Mouse (Mus musculus) heart, embryonic 14.5 days (tissue): ENCODE results near the gene Atxn2. TPM values are rescaled to one million over a fixed set of nuclear protein-coding genes. Genes with fewer than 3 reads are reported as not detected.

Experiments
- ATAC-seq: fragments of 200-750 bp; cut with Nextera tagmentation; 2 replicates; pipeline ENCODE4 v1.8.0; 2017; ENCODE audit warnings: low read depth, moderate TSS enrichment; ENCODE audit not compliant: insufficient number of reproducible peaks, insufficient read depth, low FRiP score
- H3K27ac ChIP-seq, 2 experiments: fragments of 200-500 bp in 1 of 2; fragments of 300-500 bp in 1 of 2; sonication (generic) in 1 of 2; replicated peaks in 1 of 2; 2 replicates each; pipeline ENCODE4 v1.5.1; 2012 to 2014; ENCODE audit warnings: low read depth in 2 of 2, low read length in 2 of 2, control low read depth in 1 of 2, mild to moderate bottlenecking in 1 of 2, mixed read lengths in 1 of 2; ENCODE audit not compliant: control insufficient read depth in 1 of 2, insufficient read depth in 1 of 2
- H3K27me3 ChIP-seq: fragments of 300-500 bp; sonication (generic); 2 replicates; pipeline ENCODE4 v1.6.1; 2014; ENCODE audit warnings: mild to moderate bottlenecking, low read length, control low read depth; ENCODE audit not compliant: control insufficient read depth, insufficient read depth
- H3K36me3 ChIP-seq: fragments of 300-500 bp; sonication (generic); 2 replicates; pipeline ENCODE4 v1.6.1; 2014; ENCODE audit warnings: mild to moderate bottlenecking, control low read depth, low read length, mixed read lengths; ENCODE audit not compliant: control insufficient read depth, insufficient read depth
- H3K4me1 ChIP-seq, 2 experiments: fragments of 200-500 bp in 1 of 2; fragments of 300-500 bp in 1 of 2; sonication (generic) in 1 of 2; 2 replicates each; pipeline ENCODE4 v1.6.1; 2012 to 2014; ENCODE audit warnings: low read length in 2 of 2, control low read depth in 1 of 2, mixed read lengths in 1 of 2; ENCODE audit not compliant: control insufficient read depth in 2 of 2, insufficient read depth in 2 of 2
- H3K4me2 ChIP-seq: fragments of 300-500 bp; sonication (generic); 2 replicates; pipeline ENCODE4 v1.6.1; 2014; ENCODE audit warnings: mild to moderate bottlenecking, low read length
- H3K4me3 ChIP-seq, 2 experiments: fragments of 200-500 bp in 1 of 2; fragments of 300-500 bp in 1 of 2; sonication (generic) in 1 of 2; 2 replicates each; pipeline ENCODE4 v1.5.1; 2012 to 2014; ENCODE audit warnings: low read length in 2 of 2, mild to moderate bottlenecking in 2 of 2, control low read depth in 1 of 2, low read depth in 1 of 2, moderate library complexity in 1 of 2; ENCODE audit not compliant: control insufficient read depth in 1 of 2, insufficient read depth in 1 of 2
- H3K9ac ChIP-seq: fragments of 300-500 bp; sonication (generic); 2 replicates; pipeline ENCODE4 v1.6.1; 2014; ENCODE audit warnings: mild to moderate bottlenecking, low read length
- H3K9me3 ChIP-seq: fragments of 300-500 bp; sonication (generic); 2 replicates; pipeline ENCODE4 v1.6.1; 2016; ENCODE audit warnings: low read length, control low read depth; ENCODE audit not compliant: control insufficient read depth
- WGBS: fragments of 180-500 bp; shearing (Covaris S2); extraction: QIAGEN DNeasy Blood & Tissue Kit; methylation state at CpG from one replicate; pipeline ENCODE4 v1.1.7; 2014; 5-methylcytosine and 5-hydroxymethylcytosine counted together
- polyA plus RNA-seq: library from polyadenylated mRNA; unstranded; fragments of >200 nt; fragmentation: Nextera tagmentation; extraction: Ambion mirVana; gene quantifications from 2 replicates; pipeline ENCODE4 v1.2.1, GENCODE M21; 2014

Atxn2 gene
- polyA plus RNA-seq, 1 experiment from 2014 or later: 84.8 TPM

- Histone ChIP-seq H3K4me1 (peaks cover 15 to 30% of the 10 kb centered on the region in 2 experiments), H3K27ac (peak overlapping the region; percentile 56 to 63), H3K27me3 (no peaks in the 10 kb centered on the region), H3K9me3 (no peaks in the 10 kb centered on the region), H3K9ac (peak overlapping the region; percentile 21; the same call in 1 of the 2 replicates), H3K4me3 (no peak overlapping the region), H3K36me3 (peaks cover 75% of the 10 kb centered on the region), H3K4me2 (0 out of 2 replicates have a peak overlapping the region, but pooled peaks have one; percentile 2)
- WGBS: 18% methylated on average over 5 of the region's 5 CpGs
- ATAC-seq: no peak
Measured at GRCm38 (mm10) chr5:121809667-121810224, 98.6 kb downstream of the Atxn2 start.

- Histone ChIP-seq H3K27ac (peak overlapping the region; percentile 56 to 63; a peak in 3 of 4 replicates), H3K9ac (peak overlapping the region; percentile 21; the same call in 1 of the 2 replicates), H3K4me2 (0 out of 2 replicates have a peak overlapping the region, but pooled peaks have one; percentile 2), H3K36me3 (peaks cover 76% of the 10 kb centered on the region), H3K4me1 (peaks cover 15 to 30% of the 10 kb centered on the region in 2 experiments), H3K4me3 (no peak overlapping the region), H3K9me3 (no peaks in the 10 kb centered on the region), H3K27me3 (no peaks in the 10 kb centered on the region)
- 69% methylated on average over 17 of the region's 17 CpGs for WGBS
- ATAC-seq: no peak
Measured at GRCm38 (mm10) chr5:121810331-121811151, 99.4 kb downstream of the Atxn2 start.

- Histone ChIP-seq H3K9ac (no peak overlapping the region), H3K4me2 (no peak overlapping the region), H3K36me3 (peaks cover 77% of the 10 kb centered on the region), H3K27ac (peak overlapping the region in 1 of 2 experiments; percentile 53; a peak in 2 of 4 replicates), H3K4me1 (peaks cover 15 to 30% of the 10 kb centered on the region in 2 experiments), H3K9me3 (no peaks in the 10 kb centered on the region), H3K4me3 (no peak overlapping the region), H3K27me3 (no peaks in the 10 kb centered on the region)
- 80% methylated on average over 5 of the region's 5 CpGs for WGBS
- 0 out of 2 replicates have a peak, but pooled peaks have one; percentile 8 for ATAC-seq
Measured at GRCm38 (mm10) chr5:121811485-121811931, 100.4 kb downstream of the Atxn2 start.

GRCm38 (mm10) chr5:121812526-121813243 lies 101.5 kb downstream of the Atxn2 start:
- ATAC-seq: no peak
- no peaks in the 10 kb centered on the region for H3K9me3 ChIP-seq
- no peaks in the 10 kb centered on the region for H3K27me3 ChIP-seq
- no peak overlapping the region for H3K4me2 ChIP-seq
- peaks cover 15 to 27% of the 10 kb centered on the region in 2 experiments for H3K4me1 ChIP-seq
- H3K9ac ChIP-seq: no peak overlapping the region
- 80% methylated on average over 7 of the region's 7 CpGs for WGBS
- H3K4me3 ChIP-seq: no peak overlapping the region
- peaks cover 80% of the 10 kb centered on the region for H3K36me3 ChIP-seq
- peak overlapping the region in 1 of 2 experiments; percentile 53; a peak in 1 of 4 replicates for H3K27ac ChIP-seq

- Histone ChIP-seq H3K36me3 (peaks cover 84% of the 10 kb centered on the region), H3K27me3 (no peaks in the 10 kb centered on the region), H3K4me2 (no peak overlapping the region), H3K27ac (no peak overlapping the region), H3K4me1 (peaks cover 15 to 27% of the 10 kb centered on the region in 2 experiments), H3K4me3 (no peak overlapping the region), H3K9me3 (no peaks in the 10 kb centered on the region), H3K9ac (no peak overlapping the region)
- ATAC-seq: no peak
- WGBS: 88% methylated on average over 10 of the region's 10 CpGs
Measured at GRCm38 (mm10) chr5:121813744-121814143, 102.6 kb downstream of the Atxn2 start.

- Histone ChIP-seq H3K4me1 (peaks cover 15 to 25% of the 10 kb centered on the region in 2 experiments), H3K27ac (no peak overlapping the region), H3K4me2 (no peak overlapping the region), H3K36me3 (peaks cover 97% of the 10 kb centered on the region), H3K4me3 (no peak overlapping the region), H3K9me3 (no peaks in the 10 kb centered on the region), H3K9ac (no peak overlapping the region), H3K27me3 (no peaks in the 10 kb centered on the region)
- 58% methylated on average over 3 of the region's 3 CpGs for WGBS
- no peak for ATAC-seq
Measured at GRCm38 (mm10) chr5:121815067-121815466, 103.9 kb downstream of the Atxn2 start.

- Histone ChIP-seq H3K4me1 (peaks cover 14 to 25% of the 10 kb centered on the region in 2 experiments), H3K9ac (no peak overlapping the region), H3K27me3 (no peaks in the 10 kb centered on the region), H3K27ac (no peak overlapping the region), H3K36me3 (peaks cover 99% of the 10 kb centered on the region), H3K9me3 (no peaks in the 10 kb centered on the region), H3K4me2 (no peak overlapping the region), H3K4me3 (no peak overlapping the region)
- 73% methylated on average over 8 of the region's 8 CpGs for WGBS
- ATAC-seq: no peak
Measured at GRCm38 (mm10) chr5:121815867-121816380, 104.8 kb downstream of the Atxn2 start.
